Mouse (Mus musculus) mouse embryonic stem cell (cell line): ENCODE data around the gene Notum.

Experiments used
- in situ Hi-C, 2 experiments: fragments of 300-500 bp; cut with MboI; formaldehyde crosslinking; loops; 1 replicate in 1 of 2; 3 replicates in 1 of 2; pipeline ENCODE4 v1.14.3; 2019 to 2020; ENCODE audit warnings: low sequenced_read_pairs in 2 of 2, low pct_unique_long_range_greater_than_20kb in 1 of 2, mixed read lengths in 1 of 2; ENCODE audit not compliant: unreplicated experiment in 1 of 2

Gene Notum

DNA sequence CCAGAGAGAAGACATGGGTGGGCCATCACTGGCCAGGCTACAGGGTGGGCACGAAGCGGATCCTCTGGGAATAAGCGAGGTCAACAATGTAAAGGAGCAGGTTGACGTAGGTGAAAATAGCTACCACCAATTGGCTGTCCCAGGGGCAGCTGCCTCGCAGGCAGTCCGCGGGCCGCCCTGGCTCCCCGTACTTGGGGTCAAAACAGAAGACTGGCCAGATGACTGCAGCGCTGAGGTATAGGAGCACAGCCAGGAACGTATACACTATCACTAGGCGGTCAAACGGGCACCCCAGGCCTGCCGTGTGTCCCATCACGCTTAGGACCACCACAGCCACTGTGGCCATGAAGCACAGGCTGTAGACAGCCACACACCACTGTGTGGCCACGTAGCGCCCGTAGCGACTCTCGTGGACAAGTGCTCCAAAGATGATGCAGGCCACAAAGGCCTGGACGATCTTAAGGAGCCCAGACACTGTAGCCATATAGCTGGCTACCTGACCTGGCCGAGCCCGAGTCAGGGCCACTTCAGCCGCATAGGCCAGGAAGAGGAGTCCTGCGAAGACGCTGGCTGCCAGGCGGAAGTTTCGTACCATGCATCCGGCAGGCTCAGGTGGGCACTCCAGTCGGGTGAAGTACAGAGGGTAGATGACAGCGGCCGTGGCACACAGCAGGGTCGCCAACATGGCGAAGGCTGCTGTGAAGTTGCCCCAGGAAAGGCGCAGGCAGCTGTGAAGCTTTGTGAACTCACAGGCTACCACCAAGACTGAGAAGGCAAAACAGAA is 13.7 kb downstream of the Notum start:
- in situ Hi-C loops, result no loop called here

DNA sequence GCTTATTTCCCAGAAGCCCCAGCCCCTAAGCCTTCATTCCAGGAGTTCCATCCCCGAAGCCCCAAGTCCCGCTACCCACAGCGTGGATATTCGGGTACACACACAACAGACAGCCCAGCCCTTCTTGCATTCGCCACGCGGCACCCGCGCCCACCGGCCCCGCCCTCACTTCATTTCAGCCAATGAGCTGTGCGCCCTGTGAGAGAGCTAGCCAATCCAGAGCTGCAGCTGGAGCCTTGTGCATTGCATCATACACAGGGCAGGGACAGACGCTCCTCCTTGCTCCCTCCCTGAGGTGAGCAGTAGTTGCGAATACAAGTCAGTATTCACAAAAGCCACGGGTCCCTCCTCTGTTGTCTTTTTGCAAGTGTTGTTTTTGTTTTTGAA is 17.4 kb downstream of the Notum start, which contains the start of gene Pycr1:
Pycr1 (minus strand) TSS at position 169 of the 387 bp plus-strand sequence.
- in situ Hi-C loops, result no loop called here

DNA sequence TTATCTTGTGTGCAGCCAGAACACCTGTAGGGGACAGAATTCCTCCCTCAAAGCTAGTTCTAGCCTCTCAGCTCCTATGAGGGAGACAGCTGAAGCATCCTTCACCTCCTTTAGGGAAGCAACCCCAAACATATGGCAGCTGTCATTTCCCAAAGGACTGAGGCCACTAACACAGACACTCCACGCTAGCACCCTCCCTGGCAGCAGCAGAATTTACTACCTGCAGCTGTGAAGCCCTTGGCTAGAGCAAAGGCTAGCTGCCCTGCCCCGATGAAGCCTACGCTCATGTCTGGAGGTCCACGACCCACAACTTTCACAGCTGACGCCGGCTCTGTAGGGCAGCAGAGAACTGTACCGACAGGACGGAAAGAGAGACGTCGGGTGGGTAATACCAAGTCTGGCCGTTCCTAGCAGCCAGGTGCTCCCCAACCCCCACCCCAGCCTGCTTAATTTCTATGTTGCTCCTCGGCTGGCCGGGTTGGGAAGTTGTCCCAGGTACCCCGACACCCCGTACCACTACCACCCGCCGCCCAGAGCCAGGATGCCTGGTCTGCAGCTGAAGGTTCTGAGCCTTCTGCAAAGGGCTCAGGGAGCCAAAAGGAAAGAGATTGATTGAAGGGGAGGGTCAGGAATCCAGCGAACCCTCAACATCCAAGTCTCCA is 17.9 kb downstream of the Notum start:
- in situ Hi-C loops, result no loop called here

DNA sequence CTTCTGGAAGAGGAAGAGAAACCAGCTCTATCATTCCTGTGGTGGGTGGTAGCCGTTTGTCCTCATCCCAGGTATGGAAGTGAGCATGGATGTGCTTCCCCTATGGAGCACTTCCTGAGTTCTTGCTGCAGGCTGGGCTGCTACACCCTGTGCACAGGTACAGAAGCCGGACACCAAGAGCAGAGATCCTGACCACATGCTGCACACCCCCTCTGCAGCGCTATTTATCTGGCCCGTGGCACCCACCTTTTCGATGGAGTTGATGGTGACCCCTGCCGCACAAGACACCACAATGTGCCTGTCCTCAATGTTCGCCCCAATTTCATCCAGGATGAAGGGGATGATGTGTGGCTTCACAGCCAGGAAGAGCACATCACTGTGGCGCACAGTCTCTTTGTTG is 19.1 kb downstream of the Notum start:
- in situ Hi-C loops, result no loop called here

DNA sequence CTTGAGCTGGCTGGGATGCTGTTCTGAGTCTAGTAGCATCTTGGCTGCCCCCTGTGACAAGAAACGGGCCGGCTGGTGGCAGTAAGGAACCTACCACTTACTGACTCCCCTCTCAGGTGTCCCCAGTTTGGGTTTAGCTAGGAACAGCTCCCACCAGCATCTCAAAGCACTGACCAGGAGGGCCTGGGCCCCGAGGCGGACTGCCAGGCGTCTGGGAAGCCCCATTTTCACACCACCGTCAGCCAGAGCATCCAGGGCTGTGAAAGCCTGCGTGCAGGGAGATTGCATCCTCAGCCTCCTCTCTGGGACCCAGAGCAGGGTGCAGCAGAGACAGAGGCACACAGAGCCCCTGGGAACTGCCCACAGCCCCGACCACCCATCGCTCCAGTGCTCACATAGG is 19.7 kb downstream of the Notum start:
- in situ Hi-C loops, result no loop called here

DNA sequence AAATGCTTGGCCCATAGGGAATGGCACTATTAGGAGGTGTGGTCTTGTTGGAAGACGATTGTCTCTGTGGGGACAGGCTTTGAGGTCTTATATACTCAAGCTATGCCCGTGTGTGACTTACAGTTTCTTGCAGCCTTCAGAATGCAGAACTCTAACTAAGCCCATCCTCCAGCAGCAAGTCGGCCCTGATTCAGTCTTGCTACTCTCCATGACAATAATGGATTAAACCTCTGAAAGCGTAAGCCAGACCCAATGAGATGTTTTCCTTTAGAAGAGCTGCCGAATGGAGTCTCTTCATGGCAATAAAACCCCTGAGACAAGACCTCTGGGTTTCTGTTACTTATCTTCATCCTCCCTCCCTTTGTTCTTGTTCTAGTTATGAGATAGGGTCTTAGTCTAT is 26.2 kb downstream of the Notum start:
- in situ Hi-C loops, result no loop called here

DNA sequence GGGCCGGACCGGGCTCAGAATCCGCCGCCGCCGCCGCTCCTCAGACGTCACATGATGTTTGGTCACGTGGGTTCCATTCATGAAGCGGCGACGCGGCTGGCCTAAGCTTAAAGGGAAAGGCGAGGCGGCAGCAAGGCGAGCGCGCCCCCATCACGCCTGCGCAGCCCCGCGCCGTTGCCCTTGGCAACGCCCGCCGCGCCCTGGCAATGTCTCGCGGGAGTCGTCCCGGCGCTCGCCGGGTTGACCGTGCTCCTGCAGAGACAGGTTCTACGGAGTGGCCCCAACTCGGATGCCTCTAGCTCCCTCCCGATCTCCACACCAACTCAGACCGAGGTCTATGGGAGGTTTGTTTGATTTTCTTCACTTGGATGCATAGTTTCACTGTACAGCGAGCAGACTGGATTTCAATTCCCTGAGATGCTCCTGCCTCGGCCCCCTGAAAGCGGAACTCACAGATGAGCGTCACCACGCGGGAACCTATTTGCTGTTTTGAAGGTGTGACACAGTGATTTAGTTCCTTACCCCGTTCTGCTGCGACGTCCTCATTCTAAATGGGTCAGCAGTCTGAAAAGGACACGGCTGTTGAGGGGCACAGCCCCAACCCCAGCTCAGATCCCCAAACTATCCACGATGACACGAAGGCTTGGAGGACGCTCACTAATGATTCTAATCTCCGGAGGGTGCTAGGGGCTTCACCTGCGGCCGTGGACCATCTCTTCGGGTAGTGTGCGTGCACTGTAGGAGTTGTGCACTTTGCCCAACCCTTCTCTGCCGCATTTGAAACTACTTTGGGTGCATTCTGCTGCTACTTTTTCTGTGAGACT is 27.2 kb downstream of the Notum start, which contains the start of gene Mafg:
Mafg (minus strand) TSS at position 81 of the 824 bp plus-strand sequence.
- in situ Hi-C loops, result no loop called here

DNA sequence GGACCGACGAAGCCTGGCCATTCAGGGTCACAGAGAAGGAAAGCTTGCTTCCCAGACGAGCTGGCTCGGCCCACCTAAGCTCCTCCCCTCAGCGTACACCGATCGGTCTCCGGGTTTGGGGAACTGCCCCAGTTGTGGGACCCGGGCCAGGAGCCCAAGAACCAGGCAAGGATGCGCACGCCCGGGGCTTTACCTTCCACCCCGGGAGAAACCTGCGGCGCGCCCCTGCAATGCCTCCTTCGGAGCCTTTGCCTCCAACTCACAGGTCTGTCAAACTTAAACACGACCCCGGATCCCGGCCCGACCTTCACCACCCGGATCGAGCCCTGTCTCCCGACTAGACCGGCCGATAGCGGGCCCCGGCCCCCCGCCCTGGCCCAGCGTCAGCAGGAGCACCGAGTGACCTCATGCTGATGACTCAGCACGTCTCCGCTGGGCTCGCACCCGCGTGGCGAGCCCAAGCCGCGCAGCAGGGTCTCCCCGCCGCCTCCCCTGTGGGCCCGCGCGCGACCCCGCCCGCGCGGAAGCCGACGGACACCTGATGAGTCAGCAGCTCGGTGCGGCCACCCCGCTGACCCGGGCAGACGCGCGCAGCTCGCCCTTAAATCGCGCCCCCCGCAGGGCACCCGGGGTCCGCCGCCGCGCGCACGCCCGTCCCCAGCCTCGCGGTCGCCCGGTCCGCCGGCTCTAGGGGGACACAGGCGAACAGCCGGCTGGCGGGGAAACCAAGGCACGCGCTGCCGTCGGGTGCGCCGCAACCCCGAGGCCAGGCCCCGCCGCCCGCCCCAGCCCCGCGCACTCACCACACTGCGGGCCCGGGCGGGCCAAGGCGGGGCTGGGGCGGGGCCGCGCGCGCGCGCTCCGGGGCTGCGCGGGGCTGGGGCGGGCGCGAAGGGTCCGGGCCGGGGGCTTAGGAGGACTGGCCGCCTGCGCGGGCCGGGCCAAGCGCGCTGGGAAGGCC is 28.1 kb downstream of the Notum start:
- in situ Hi-C loops, result no loop called here

DNA sequence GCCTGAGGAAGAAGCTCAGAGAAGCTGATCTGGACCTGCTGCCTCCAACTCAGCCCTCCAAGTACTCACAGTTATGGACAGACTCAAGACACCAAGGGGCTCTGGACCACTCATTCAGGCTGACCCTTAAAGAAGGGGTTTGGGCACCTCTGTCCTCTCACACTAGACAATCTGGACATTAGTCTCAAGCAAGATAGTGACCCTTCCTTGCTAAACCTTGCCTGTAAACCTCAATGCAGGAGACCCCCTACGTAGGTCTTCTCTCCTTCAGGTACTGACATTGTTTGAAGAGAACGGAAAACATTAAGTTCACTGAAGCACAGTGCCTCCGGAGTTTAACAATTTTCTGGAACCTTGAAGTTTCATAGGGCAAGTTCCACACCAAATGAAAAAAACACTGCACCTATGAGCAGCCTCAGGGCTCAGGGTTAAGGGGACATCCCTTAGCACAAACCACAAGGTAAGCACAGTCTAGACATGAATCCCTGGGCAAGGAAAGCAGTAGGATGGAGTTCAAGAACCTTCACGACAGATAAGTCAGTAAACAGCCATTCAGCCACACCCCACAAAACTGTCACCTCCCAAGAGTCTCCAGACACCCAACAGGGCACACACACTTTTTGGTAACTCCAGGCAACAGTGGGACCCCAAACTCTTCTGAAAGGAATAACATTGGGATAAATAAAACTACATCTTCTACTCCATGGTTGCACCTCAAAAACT is 29.1 kb downstream of the Notum start:
- in situ Hi-C loops, result no loop called here

DNA sequence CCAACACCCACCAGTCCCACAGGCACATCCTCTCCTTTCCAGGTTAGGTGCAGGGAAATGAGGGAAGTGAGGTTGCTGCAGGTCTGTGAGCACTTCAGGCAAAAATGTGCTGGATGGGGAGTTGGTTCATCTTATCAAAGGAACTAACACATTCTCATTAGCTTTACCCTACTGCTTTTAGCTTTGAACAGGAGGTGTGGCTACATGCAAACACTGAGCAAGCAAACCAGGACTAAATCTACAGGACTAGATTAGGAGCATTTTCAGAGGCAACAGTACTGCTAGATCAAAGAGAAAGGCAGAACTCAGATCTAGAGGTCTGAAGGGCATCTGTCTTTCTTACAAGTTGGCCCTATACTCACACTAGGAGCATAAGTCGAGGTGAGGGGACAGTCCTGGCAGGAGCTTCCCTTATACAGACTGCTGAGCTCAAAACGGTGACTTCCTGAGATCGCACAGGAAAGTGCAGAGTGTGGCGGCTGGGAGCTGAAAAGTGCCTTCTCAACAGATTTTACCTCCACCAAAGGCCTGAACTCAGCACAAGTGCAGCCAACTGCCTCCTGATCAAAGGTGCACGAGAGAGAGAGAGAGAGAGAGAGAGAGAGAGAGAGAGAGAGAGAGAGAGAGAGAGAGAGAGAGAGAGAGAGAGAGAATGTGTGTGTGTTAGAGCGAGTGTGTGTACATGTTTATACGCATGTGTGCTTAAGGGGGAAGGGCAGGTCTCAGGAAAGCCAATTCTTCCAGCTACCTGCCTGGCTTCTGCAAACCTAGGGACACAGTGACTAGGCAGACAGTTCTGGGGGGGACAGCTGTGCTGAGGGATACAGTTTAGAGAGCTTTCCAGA is 29.9 kb downstream of the Notum start:
- in situ Hi-C loops, result no loop called here

DNA sequence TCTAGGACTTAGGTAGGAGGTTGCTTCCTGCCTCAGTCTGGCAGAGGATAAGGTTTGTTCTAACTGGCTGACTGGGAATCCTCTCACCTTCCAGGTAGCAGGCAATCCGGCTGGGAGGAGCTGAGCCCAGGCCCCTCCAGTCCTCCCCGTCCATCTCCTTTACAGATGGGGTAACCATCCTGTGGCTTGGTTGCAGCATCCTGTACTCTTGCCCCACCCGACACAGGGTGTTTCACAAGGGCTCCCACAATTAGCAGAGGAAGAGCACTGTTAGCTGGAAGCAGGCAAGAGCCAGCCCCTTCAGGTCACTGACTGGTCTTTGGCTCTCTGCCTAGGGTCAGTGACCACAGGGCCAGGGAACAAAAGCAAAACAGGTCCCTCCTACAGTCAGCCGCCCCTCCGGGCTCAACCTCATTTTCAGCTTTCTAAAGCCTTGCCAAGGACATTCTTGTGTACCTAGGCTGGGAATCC is 30.5 kb downstream of the Notum start:
- in situ Hi-C loops, result no loop called here

DNA sequence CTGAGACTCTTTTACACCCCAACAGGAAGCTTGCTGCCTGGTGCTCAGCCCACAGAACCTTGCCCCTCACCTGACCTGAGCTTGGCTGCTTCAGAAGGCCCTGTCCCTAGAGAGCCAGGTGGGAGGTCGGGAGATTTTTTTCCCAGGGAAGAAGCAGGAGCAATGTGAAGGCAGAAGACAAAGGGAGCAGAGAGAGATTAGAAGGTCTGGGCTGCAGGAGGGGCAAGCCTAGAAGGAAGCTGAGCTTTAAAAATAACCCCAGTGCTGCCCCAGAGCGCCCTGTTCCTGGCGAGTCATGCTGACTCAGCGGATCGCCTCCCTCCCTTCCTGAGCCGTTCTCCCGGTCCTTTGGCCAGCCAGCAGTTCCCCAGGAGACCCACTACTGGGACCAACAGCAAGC is 31.1 kb downstream of the Notum start:
- in situ Hi-C loops, result no loop called here

DNA sequence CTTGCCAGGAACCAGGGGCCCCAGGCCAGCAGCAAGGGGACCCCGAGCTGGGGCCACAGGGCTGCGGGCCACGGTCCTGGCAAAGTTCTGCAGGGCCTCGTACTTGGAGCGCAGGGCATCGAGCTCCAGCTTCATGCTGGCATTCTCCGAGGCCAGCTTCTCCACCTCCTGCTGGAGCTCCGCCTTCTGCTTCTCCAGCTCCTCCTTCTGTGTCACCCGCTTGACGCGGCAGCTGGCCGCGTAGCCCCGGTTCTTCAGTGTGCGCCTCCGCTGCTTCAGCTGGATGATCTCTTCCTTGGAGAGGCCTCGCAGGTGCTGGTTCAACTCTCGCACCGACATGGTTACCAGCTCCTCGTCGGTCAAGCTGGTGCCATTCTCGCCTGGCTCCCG is 31.6 kb downstream of the Notum start:
- in situ Hi-C loops, result no loop called here

DNA sequence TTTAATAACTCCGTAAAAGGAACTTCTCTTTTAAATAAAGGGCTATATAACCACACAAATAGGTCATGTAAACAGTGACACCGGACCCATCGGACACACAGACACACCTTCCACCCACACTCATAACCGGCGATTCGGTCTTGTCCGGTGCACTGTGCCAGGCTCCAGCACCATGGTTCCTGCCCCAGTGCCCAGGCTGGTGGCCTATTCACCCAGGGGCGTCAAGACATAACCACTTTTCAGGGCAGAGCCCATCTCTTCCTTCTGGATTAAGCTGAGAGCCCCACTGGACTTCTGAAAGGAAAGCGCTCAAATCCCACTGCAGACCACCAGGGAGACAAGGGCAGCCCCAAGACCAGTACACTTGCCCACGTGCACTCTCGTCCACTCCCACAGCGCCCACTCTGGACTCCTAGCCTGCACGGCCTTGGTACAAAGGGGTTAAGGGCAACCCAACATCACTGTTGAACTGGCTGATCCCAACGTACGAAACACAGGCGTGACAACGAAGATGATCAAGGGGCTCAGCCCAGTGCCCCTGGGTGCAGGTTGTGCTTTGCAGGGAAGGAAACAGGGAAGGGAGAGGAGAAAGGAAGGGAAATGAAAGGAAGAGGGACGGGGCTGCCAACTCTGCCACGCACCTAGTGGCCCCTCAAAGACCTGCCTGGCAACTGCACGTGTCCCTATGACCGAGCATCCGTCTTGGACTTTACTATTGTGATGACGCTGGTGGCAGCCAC is 32.2 kb downstream of the Notum start:
- in situ Hi-C loops, result no loop called here

DNA sequence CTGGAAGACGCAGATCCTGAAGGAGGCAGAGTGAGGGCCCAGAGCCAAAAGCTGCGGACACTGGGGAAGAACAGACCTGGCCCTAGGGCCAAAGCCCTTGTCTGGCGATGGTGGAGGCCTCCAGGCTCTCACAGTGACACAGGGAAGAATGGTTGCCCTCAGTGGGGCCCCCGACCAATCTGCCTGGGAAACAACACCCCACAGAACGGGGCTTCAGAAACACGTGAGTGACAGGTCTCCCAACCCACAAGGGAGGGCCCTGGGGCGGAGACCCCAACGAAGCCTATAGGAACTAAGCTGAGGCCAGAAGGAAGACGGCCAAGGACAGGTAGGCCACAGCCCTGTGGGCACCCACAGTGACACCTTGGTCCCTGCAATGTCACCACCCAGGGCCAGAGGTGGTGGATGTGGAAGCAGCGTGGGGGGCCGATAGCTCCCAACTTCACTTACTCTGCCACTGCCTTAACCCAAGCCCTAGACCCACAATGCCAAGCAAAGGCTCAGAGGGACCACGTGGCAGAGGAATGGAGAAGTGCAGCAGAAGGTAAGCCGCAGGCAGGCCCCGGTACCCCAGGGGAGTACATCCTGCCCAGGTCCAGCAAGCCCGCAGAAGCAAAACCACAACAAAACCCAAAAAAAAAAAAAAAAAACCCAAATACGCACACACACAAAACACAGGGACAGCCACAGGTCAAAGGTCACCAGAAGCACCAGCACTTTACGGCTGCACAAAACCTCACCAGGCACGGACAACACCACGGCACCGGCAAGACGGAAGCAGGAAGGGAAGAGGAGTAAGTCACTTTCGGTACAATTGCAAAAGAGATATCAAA is 33.3 kb downstream of the Notum start:
- in situ Hi-C loops, result no loop called here
